ENCODE assay signal across 28 mouse cellular contexts in genomic region chr12:108709386-108709785, GRCm38 (mm10). TPM values are rescaled to one million over a fixed set of nuclear protein-coding genes. Genes with fewer than 3 reads are reported as not detected.
A peak's percentile ranks its signal among the peaks of the same experiment; 100 is the strongest.
DNase-seq lines count a peak whose midpoint lies in the region; ATAC-seq and TF ChIP-seq lines count a peak whose summit lies in the region.
"Had no signal": no experiment of that assay in that cellular context is flagged by ENCODE, and none has a peak within 500 bp of the region (broad histone marks: within the 10 kb centered on the region; RNA-seq: fewer than 3 reads in every experiment).

No protein-coding gene starts in this region.

- DNase-seq in kidney, postnatal 0 days (ENCODE audit: low spot score): no peak
- peak; percentile 31 for DNase-seq in testis, postnatal 10 days (ENCODE audit: low spot score)
- no peak for DNase-seq in testis, postnatal 14 days (ENCODE audit: low spot score)
- DNase-seq in embryo, embryonic 9.5 days (ENCODE audit: extremely low spot score): no peak
- DNase-seq: adrenal gland, postnatal 25 days; cerebellum, adult 11-12 months; cerebellum, postnatal 10 days; forebrain, postnatal 0 days; heart, postnatal 14 days; kidney, postnatal 14 days; layer of hippocampus, adult 9-11 months; liver; lung, adult 18-20 months; right cerebral cortex, adult 18-20 months; spleen, adult 18-20 months; thymus, postnatal 36 days had no signal

- TF ChIP-seq CTCF in kidney, postnatal 0 days (IDR thresholded peaks at IDR 0.05; ENCODE audit: low read depth): no peak

- H3K4me3 ChIP-seq in kidney, postnatal 0 days (replicated peaks; ENCODE audit: low read depth, low read length): no peak overlapping the region
- H3K4me3 ChIP-seq in kidney, embryonic 14.5 days (ENCODE audit: low read length): no peak overlapping the region
- H3K4me3 ChIP-seq in intestine, embryonic 15.5 days (replicated peaks): no peak overlapping the region
- no peak overlapping the region for H3K4me3 ChIP-seq in stomach, embryonic 16.5 days (replicated peaks; ENCODE audit: low read length)
- H3K4me3 ChIP-seq: embryonic facial prominence, embryonic 10.5 days; embryonic facial prominence, embryonic 15.5 days; forebrain, embryonic 12.5 days; hindbrain, embryonic 10.5 days; hindbrain, embryonic 15.5 days had no signal

- H3K36me3 ChIP-seq in kidney, postnatal 0 days (ENCODE audit: insufficient read depth, low read length): no peaks in the 10 kb centered on the region
- H3K36me3 ChIP-seq in kidney, embryonic 14.5 days (ENCODE audit: control insufficient read depth, insufficient read depth, low read length): no peaks in the 10 kb centered on the region
- no peaks in the 10 kb centered on the region for H3K36me3 ChIP-seq in intestine, embryonic 15.5 days
- no peaks in the 10 kb centered on the region for H3K36me3 ChIP-seq in stomach, embryonic 16.5 days (ENCODE audit: control insufficient read depth, insufficient read depth, low read length)
- H3K36me3 ChIP-seq: embryonic facial prominence, embryonic 10.5 days; embryonic facial prominence, embryonic 15.5 days; forebrain, embryonic 12.5 days; hindbrain, embryonic 10.5 days; hindbrain, embryonic 15.5 days had no signal

- no peaks in the 10 kb centered on the region for H3K9me3 ChIP-seq in kidney, postnatal 0 days (replicated peaks; ENCODE audit: low read length)
- no peaks in the 10 kb centered on the region for H3K9me3 ChIP-seq in kidney, embryonic 14.5 days (ENCODE audit: control insufficient read depth, low read length)
- H3K9me3 ChIP-seq in intestine, embryonic 15.5 days: no peaks in the 10 kb centered on the region
- no peaks in the 10 kb centered on the region for H3K9me3 ChIP-seq in stomach, embryonic 16.5 days (replicated peaks; ENCODE audit: control insufficient read depth, low read length)
- H3K9me3 ChIP-seq: embryonic facial prominence, embryonic 10.5 days; embryonic facial prominence, embryonic 15.5 days; forebrain, embryonic 12.5 days; hindbrain, embryonic 10.5 days; hindbrain, embryonic 15.5 days had no signal

- 79% methylated on average over 6 of the region's 6 CpGs for WGBS in kidney, postnatal 0 days
- WGBS in kidney, embryonic 14.5 days: 91% methylated on average over 6 of the region's 6 CpGs
- WGBS in intestine, embryonic 15.5 days: 75% methylated on average over 6 of the region's 6 CpGs
- 78% methylated on average over 6 of the region's 6 CpGs for WGBS in stomach, embryonic 16.5 days

- no peak for ATAC-seq in kidney, postnatal 0 days (replicated peaks; ENCODE audit: low FRiP score, low read depth)
- no peak for ATAC-seq in kidney, embryonic 14.5 days (ENCODE audit: low FRiP score, low TSS enrichment)
- peak; percentile 46; the same call in 1 of the 2 replicates for ATAC-seq in intestine, embryonic 15.5 days
- no peak for ATAC-seq in stomach, embryonic 16.5 days (ENCODE audit: insufficient read depth, low FRiP score)
- ATAC-seq: CD4-positive, CD25-positive, alpha-beta regulatory T cell, adult 4 months; forebrain, postnatal 0 days; inflammation-experienced regulatory T-cells, adult 6 months; midbrain, embryonic 16.5 days had no signal

- H3K4me2 ChIP-seq in kidney, postnatal 0 days (ENCODE audit: low read length): no peak overlapping the region
- H3K4me2 ChIP-seq in kidney, embryonic 14.5 days (replicated peaks; ENCODE audit: low read depth, low read length): no peak overlapping the region
- no peak overlapping the region for H3K4me2 ChIP-seq in intestine, embryonic 15.5 days (replicated peaks)
- peak overlapping the region; percentile 35; the same call in 1 of the 2 replicates for H3K4me2 ChIP-seq in stomach, embryonic 16.5 days (ENCODE audit: low read depth, low read length)
- H3K4me2 ChIP-seq: embryonic facial prominence, embryonic 15.5 days; forebrain, embryonic 12.5 days; hindbrain, embryonic 15.5 days; midbrain, embryonic 11.5 days had no signal

- H3K27ac ChIP-seq in kidney, postnatal 0 days: 0 out of 2 replicates have a peak overlapping the region, but pooled peaks have one; percentile 47
- no peak overlapping the region for H3K27ac ChIP-seq in kidney, embryonic 14.5 days (ENCODE audit: low read depth, low read length)
- H3K27ac ChIP-seq in intestine, embryonic 15.5 days: no peak overlapping the region
- peak overlapping the region; percentile 72 for H3K27ac ChIP-seq in stomach, embryonic 16.5 days (ENCODE audit: low read length)
- H3K27ac ChIP-seq: embryonic facial prominence, embryonic 10.5 days; embryonic facial prominence, embryonic 15.5 days; forebrain, embryonic 12.5 days; hindbrain, embryonic 10.5 days; hindbrain, embryonic 15.5 days had no signal

- H3K4me1 ChIP-seq in kidney, postnatal 0 days (replicated peaks; ENCODE audit: insufficient read depth, low read length): no peaks in the 10 kb centered on the region
- no peaks in the 10 kb centered on the region for H3K4me1 ChIP-seq in kidney, embryonic 14.5 days (ENCODE audit: control insufficient read depth, insufficient read depth, low read length)
- H3K4me1 ChIP-seq in intestine, embryonic 15.5 days (replicated peaks): peaks cover 4% of the 10 kb centered on the region; the same call in 1 of the 2 replicates
- peaks cover 2% of the 10 kb centered on the region for H3K4me1 ChIP-seq in stomach, embryonic 16.5 days (ENCODE audit: control insufficient read depth, insufficient read depth, low read length)
- H3K4me1 ChIP-seq: embryonic facial prominence, embryonic 10.5 days; embryonic facial prominence, embryonic 15.5 days; forebrain, embryonic 12.5 days; hindbrain, embryonic 10.5 days; hindbrain, embryonic 15.5 days had no signal

- no peak overlapping the region for H3K9ac ChIP-seq in kidney, postnatal 0 days (ENCODE audit: low read depth, low read length)
- H3K9ac ChIP-seq in kidney, embryonic 14.5 days (ENCODE audit: low read depth, low read length): no peak overlapping the region
- H3K9ac ChIP-seq in intestine, embryonic 15.5 days: no peak overlapping the region
- H3K9ac ChIP-seq in stomach, embryonic 16.5 days (ENCODE audit: low read length): no peak overlapping the region
- H3K9ac ChIP-seq: embryonic facial prominence, embryonic 15.5 days; forebrain, embryonic 12.5 days; forebrain, postnatal 0 days; hindbrain, embryonic 15.5 days had no signal

- no peaks in the 10 kb centered on the region for H3K27me3 ChIP-seq in kidney, postnatal 0 days (ENCODE audit: insufficient read depth, low read length)
- H3K27me3 ChIP-seq in kidney, embryonic 14.5 days (ENCODE audit: control insufficient read depth, insufficient read depth, low read length): peaks cover 1% of the 10 kb centered on the region; the same call in 1 of the 2 replicates
- no peaks in the 10 kb centered on the region for H3K27me3 ChIP-seq in intestine, embryonic 15.5 days (replicated peaks)
- H3K27me3 ChIP-seq in stomach, embryonic 16.5 days (ENCODE audit: control insufficient read depth, insufficient read depth, low read length): no peaks in the 10 kb centered on the region

RNA-seq across cellular contexts. Expression of gene Degs2, which starts 7.3 kb away (rescaled TPM):
- 19.0 and 21.5 TPM in 2 replicates for polyA plus RNA-seq in kidney, postnatal 0 days (2015; fragmentation: Nextera tagmentation; extraction: Ambion mirVana)
- 6.6 and 7.3 TPM in 2 replicates for polyA plus RNA-seq in kidney, embryonic 14.5 days (2014; fragmentation: Nextera tagmentation; extraction: Ambion mirVana)
- 88.3 and 109 TPM in 2 replicates for polyA plus RNA-seq in intestine, embryonic 15.5 days (2015; fragmentation: Nextera tagmentation; extraction: Ambion mirVana)
- 42.9 and 56.5 TPM in 2 replicates for polyA plus RNA-seq in stomach, embryonic 16.5 days (2015; fragmentation: Nextera tagmentation; extraction: Ambion mirVana)

Comparison
In these comparisons a context has a peak if more than half of its experiments do, and no peak if none do; other contexts are left out.
1. H3K27ac ChIP-seq: peak in kidney, postnatal 0 days (single experiment) and stomach, embryonic 16.5 days (single experiment); none in kidney, embryonic 14.5 days (single experiment) and intestine, embryonic 15.5 days (single experiment).